Mouse (Mus musculus) megakaryocyte, adult 5-6 weeks (primary cell): ENCODE data around the gene Grip2. TPM values are rescaled to one million over a fixed set of nuclear protein-coding genes. Genes with fewer than 3 reads are reported as not detected.

ENCODE experiments used
- ATAC-seq: 2 replicates; pipeline ENCODE4 v1.8.0; 2016; ENCODE audit warnings: mild to moderate bottlenecking, inconsistent platforms; ENCODE audit not compliant: poor library complexity, severe bottlenecking
- total RNA-seq, 2 experiments: library from RNA; stranded (forward) in 1 of 2; stranded (reverse) in 1 of 2; fragments of 153-499, 151-499 nt in 1 of 2; fragments of 221-1000, 200-1000 nt in 1 of 2; gene quantifications; 2 replicates each; pipeline versions ENCODE4 v1.2.3 to v1.2.4; 2015 to 2017

Gene Grip2
- total RNA-seq, 2 experiments from 2014 or later = not detected

DNA sequence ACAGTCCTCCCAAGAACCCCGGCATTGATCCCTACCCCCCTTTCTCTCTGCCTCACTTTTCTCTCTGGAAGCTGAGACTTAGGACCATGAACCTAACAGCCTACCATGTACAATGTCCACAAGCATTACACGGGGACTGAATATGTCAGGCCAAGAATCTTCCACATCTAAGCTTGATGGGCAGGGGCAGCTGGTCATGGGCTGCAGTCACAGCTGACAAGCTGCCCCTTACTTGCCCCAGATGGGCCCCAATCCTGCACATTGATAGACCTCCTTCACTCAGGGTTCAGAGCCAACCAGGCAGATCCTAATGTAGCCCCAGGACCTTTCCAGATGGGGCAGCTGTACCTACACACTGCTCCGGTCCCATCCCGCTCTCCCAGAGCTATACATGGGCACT is 30.3 kb downstream of the Grip2 start:
- no peak for ATAC-seq

DNA sequence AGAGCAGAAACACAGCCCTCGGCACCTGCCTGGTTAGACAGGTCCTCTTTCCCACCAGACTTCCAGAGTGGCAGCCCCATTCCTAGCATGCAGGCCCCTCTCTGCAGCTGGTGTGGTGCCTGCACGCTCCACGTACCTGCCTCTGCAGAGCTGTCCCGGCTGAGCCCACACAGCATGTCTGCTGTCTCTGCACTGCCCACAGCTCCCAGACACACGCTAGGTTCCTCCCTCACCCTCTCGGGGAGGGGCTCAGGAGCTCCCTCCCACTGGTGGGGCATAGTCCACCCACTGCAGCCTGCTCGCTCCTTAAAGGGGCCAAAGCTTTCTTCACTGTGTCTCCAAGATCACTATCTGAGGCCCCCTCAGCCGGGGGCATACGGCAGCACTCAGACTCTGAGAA is 31.0 kb downstream of the Grip2 start:
- ATAC-seq = no peak

DNA sequence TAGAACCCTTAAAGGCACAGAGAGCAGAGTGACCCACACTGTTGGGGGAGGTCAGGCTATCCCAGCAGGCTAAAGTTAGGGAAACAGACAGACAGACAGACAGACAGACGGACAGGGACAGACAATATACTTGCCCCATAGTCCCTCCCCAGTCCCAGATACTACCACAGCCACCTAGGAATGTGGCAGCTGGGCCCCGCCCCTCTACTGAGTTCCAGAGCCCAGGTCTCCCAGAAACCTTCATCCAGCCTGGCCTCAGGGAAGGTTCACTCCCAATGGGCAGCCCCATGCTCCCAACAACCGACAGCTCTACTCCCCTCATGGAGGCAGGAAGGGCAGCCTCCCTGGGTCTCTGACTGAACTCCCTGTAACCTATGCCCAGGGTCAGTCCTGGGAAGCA is 31.4 kb downstream of the Grip2 start:
- ATAC-seq = no peak

DNA sequence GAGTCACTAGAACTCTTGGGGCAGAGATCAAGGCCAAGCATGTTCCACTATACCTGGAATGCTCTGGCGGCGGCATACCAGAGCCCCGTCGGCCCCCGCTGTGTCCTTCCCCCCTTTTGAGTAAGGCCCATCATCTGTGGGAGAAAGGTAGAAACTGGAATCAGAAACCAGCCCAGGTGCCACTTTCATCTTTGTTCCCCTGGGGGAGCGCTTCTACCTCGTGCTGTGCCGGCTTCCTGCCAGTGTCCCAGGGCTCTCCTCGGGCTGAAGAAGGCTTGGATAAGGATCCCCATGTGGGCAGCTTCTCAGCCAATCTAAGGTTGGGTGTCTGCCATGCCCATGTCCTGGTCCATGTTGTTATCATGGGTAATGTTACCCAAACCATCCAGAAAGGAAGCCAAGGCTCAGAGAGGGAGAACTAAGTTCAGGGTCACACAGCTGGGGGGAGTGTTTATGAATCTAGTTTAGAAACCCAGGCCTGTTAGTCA is 38.7 kb downstream of the Grip2 start:
- no peak for ATAC-seq

DNA sequence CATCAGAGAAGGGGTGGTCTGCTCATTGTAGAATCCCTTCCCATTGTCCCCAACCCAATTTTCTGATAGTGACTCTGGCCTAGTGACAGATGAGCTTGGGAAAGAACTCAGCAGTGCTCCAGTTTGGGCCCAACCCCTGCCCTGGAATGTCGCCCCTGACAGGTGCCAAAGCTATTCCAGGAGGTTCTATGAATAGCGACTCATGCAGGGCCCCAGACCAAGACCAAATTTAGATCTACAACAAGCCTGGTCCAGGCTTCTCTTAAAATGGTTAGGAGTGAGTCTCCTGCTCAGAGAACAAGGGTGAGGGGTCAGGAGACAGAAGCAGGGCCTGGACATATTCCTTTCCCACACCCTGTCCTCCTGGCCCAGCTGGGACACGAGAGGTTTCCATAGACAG is 42.0 kb downstream of the Grip2 start:
- ATAC-seq = no peak

DNA sequence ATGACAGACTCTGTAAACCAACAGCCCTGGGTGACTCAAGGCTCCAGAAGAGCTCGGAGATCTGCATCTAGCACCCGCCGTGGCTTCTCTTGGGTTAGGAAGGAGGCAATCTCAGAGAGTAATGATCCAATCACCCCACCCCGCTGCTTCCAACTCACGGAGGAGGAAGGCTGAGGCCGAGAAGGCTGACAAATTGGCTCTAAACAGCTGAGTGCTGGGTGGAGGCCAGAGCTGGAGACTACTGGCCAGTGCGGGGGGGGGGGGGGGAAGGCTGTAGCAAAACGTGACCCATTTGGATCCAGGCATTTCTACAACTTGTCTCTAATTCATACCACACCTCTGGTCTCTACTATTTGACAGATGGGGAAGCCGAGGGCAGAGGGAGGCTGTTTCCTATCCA is 47.8 kb downstream of the Grip2 start:
- ATAC-seq = no peak

DNA sequence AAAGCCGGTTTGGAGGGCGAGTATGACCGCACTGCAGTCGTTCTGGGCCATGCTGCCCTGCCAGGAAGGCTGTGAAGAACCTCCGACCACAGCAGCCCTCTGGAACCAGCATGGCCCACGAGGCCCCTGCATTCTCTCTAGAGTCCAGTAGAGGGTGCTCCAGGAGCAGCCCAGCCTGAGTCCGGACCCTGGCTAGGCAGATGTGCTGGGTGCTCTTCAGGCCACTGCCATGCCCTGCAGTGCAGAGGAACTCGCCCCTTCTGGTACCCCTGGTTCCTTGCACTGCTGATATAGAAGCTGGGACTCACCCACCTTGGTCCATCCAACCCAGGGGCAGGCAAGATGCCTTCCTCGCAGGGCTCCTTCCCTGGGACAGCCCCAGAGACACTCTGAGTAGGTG is 50.5 kb downstream of the Grip2 start:
- ATAC-seq = peak; percentile 90

DNA sequence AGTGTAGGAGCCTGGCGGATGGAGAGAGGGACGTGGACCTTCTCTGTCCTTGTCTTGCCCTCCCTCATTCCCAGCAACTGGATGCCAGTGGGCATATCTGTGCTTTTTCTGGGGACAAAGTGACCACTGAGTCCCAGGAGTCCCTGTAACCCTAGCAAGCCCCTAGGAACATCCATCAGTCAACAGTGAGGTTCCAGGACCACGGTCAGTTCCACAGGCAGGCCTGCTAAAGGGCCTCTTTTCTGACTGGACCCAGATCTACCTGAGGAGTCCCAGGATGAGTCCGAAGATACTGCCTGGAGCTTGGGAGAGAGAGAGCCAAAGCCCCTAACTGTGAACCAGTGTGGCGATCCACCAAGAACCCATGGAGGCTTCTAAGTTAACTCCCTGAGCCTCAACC is 53.1 kb downstream of the Grip2 start:
- no peak for ATAC-seq

DNA sequence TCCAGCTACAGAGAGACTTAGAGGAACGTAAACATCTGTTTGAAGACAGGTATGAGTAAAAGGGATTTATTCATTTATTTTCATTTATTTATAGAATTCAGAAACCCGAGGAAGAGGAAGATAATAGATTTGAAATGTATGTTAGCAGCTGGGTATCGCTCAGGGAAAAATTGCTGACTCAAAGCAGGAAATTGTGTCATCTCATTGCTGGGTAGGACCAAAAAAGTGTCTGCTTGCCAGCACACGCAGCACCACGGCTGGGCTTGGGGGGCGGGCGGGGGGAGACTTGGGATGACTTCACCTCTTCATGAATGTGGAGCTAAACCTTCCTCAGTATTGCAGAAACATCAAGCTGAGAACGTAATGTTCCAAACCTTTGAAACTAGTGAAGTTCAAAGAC is 59.5 kb downstream of the Grip2 start:
- peak; percentile 49; the same call in 1 of the 2 replicates for ATAC-seq

DNA sequence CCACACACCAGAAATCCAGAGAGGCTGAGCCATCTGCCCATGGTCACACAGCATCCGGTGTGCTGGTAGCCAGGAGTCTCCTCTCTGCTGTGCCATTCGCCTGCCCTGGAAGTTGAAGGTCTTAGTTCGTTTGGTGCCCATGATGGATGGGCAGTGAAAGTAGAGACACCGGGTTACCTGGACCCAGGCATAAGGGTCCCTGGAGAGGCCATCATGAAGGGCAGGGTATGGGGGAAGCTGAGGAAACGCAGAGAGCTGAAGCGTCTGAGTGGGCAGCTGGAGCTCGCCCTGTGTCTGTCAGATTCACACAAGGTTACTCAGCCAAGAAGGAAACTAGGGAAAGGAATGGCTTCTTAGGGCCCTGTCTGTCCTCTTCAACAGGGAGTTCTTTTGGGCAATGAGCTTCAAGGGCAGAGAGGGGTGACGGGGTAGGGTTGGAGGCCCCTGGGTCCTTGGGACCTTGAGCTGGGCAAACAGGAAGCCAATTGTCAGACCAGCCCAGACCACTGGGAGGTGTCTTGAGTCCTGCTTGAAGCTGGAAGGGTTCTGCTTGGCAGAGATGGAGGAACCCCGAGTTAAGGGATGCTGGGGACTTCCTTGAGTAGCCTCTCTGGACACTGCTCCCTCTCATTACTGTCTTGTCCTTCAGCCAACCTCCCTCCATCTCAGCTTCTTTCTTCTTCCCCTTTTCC is 64.9 kb downstream of the Grip2 start:
- ATAC-seq = 0 out of 2 replicates have a peak, but pooled peaks have one; percentile 34

DNA sequence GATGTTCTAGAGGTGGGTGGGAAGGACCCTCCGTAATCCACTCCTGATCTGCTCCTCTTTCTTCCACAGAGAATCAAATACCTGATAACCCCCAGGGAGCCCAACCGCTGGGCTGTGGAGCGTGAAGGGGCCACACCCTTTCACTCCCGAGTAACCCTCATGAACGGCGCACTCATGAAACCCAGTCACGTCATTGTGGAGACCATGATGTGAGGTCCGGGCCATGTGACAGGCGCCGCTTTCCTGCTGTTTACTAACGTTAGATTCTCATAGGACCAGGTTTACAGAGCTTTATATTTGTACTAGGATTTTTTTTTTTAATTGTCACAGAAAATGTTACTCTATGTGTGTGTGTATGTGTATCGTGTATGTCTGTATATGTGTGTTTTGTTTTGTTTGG is 72.2 kb downstream of the Grip2 start:
- ATAC-seq = no peak

DNA sequence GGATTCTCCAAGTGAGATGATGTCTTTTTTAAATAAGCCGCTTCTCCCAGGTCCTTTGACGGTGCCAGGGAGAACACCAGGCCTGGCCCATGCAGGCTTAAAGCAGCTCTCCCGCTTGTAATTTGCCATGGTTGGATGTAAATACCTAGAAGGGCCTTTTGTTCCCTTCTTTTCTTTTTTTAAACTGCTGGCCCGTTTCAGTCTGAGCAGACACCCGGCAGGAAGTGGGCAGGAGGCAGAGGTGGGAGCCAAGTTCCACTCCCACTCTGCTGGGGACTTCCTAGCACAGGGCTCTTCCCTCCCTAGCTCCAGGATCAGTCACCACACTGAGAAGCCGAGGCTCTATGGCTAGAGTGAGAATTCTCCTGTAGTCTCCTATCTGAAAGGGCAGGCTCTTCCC is 73.0 kb downstream of the Grip2 start:
- ATAC-seq = no peak

DNA sequence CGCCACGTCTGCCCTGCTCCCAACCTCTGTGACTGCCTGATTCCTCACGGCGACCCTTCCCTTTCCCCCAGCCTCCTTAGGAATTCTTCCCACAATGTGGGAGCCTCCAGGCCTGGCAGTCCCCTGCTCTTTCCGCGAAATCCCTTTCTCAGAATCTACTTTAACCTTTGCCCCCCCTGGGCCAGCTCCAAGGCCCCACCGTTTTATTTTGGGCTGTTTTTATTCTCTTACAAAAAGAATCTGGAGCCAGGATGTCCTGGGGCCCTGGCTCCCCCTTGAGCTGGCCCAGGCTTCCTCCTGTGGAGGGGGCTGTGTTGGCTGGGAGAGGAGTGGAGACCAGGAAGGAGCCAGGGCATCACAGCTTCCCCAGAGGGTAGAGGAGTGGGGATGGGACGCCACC is 74.2 kb downstream of the Grip2 start:
- no peak for ATAC-seq

DNA sequence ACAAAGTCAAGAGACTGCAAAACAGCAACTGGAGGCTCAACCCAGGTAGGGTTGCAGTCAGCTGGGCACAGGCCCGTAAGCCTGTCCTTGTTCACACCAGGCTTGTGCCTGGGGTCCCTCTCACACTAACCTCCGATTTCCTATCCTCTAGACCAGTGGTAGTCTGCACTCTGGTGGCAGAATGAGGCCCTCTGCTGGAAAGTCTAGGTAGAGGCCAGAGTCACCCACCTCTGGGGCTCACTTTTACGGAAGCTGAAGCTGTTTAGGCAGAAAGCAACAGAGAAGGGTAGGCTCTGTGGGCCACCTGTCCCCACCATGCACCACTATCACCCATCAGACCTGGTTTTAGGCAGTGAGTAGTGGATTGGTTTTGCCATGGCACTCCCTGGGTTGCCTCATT is 76.1 kb downstream of the Grip2 start:
- no peak for ATAC-seq

DNA sequence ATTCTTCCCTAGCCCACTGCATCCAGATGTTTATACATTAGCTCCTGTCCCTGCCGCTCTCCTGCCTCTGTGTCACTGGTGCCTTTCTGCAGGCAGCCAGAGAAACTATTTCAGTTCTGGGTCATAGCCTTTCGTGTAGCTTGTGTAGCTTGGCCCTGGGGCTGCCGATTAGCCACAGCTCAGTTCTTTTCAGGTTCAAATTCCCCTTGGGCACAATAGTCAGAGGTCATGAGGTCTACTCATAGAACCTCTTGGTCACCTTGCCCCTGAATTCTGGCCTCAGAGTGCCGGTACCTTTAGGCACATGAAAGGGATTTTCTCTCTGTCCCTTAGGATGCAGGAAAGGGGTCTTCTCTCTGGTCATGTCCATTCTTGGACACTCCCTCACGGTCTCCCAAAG is 80.3 kb downstream of the Grip2 start:
- no peak for ATAC-seq

DNA sequence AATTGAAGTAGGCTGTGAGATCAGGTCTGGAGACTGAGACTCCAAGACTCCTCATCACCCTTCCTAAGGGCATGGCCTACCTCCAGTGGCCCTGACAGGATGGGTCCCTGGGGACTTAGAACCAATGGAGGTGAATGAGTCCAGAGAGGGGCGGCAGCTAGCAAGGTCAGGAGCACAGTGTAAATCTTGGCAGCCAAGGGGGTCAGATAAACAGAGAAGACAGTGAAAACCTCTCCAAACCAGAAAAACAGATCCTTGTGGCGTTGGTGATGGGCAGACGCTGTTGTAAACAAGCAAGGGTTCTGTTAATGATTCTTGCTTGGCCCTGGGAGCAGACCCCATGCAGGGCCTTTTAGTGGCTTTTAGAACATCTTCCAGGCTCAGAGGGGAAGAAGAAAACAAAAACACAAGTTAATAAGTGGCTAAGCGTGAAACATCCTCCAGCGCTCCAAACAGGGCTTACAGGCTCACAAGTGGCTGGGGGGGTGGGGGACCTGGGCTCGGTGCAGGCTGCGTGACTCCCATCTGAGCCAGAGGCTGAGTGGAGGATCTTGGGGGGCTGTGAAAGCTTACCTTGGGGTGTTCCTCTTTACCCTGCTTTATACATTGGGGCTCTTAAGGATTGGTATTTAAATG is 81.0 kb downstream of the Grip2 start:
- ATAC-seq = no peak

DNA sequence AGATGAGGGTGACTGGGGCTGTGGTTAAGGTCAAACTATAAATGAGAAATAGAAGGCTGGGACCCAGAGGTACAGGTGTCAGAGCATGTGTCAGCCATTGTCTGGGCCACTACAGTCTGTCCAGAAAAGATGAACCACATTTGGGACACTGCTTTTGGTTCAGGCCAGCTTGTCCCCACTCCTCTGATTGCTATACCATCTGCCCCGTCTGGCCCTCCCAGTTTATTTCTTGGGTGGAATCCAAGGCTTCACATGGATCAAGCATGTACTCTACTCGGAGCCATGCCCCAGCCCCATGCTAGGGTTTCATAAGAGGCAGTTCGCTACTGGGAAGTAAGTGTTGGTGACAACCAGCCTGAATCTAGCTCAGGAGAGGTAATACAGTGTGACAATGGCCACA is 81.8 kb downstream of the Grip2 start:
- ATAC-seq = no peak

DNA sequence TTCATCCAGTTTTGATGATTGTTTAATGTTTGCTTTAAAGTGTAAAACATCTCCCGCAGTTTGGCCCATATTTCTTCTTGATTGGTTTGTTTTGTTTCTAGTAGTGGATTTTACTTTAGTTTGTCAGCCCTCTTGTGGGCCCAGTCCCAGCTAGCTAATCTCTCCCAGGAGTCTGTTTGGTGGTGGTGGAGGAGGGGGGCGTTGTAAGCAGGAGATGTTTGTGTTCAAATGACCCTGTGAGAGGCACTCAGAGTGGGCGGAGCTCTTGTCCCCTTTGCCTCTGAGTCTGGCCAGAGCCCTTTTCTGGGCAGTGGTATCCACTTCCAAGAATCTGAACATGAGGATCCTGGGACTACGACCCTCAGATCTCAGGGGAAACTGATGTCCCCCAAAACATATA is 83.2 kb downstream of the Grip2 start:
- ATAC-seq = no peak

DNA sequence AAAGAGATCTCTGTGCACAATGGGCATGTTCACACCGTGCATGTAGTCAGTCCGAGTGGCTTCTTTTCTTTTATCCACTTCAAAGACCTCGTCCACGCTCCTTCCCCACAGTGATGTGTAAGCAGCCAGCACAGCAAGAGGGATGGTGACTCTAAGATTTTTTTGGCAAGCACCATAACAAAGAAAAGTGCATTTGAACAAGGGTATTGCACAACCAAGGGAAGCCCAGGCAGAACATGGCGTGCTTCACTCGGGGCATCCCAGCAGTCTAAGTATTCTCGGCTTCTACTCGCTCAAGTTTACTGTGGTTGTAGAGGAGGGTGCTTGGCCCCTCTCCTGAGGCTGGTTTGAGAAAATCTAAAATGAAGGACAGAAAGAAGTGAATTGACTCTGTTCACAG is 84.1 kb downstream of the Grip2 start:
- no peak for ATAC-seq

DNA sequence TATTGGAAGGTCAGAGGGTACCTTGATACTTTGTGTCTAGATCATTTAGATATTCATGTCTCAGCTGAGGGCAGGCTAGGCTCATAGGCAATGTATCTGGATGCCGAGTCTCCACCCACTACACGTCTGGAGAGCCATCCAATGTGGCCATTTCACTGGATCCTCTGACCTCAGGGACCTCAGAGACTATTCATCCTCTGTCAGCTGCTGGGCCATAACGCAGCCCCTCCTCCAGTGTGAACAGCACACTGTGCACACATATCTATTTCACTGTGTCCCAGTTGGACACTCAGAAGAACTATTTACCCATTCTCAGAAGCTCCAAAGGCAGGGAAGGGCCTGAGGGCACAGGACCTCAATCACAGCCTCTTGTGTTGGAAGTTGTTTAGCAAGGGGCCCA is 84.6 kb downstream of the Grip2 start:
- ATAC-seq = no peak

DNA sequence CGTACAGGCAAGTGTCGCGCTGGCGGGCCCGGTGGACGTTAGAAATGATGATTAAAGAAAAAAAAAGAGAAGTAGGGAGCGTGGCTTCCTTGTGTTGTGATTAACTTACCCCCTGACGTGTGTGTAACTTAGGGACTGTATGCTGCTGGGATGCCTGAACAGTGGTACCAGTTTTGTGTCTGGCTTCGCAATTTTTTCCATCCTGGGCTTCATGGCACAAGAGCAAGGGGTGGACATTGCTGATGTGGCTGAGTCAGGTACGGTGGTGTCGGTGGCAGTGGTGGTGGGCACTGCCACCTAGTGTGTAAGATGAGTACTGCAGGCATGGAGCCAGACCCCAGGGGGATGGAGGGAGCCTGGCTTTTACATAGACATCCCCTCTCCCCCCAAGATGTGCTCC is 86.0 kb downstream of the Grip2 start:
- peak; percentile 90 for ATAC-seq

DNA sequence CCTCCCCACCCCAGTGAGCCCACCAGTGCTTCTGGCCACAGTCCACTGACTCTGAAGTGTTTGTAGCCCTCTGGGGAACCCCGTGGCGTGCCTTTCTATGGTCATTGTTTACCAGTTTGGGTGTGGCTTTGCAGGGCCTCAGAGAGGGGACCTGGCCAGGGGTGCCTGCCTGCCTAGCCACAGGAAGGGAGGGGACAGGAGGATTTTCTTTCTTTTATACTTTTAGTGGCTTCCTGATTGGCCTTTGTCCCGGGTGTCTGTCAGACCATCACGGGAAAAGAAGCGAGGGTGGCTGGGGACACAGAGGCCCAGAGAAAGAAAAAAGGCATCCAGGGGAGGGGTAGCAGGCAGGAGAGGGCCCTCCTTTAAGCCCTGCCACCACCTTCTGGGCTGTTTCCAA is 89.0 kb downstream of the Grip2 start:
- no peak for ATAC-seq

DNA sequence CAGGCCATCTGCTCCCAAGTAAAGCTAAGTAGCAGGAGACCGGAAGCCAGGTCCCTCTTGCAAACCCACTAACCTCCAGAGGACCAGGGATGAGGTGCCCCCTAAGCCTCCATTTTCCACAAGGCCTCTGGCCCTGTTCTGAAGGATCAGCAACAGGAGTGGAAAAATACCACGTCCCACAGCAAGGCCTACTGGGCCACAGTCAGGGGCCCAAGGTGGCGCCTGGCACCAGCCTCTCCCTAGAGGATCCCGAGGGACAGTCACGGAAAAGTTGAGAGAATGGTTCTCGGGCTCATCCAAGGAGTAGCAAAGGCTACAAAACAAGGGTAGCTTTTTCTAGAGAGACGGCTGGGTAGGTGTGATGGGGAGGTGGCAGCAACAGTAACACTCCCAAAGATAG is 89.6 kb downstream of the Grip2 start:
- no peak for ATAC-seq
